Mouse (Mus musculus): ENCODE data around the gene Fam83g. TPM values are rescaled to one million over a fixed set of nuclear protein-coding genes. Genes with fewer than 3 reads are reported as not detected.

The Fam83g gene
- polyA plus RNA-seq, 2 experiments from 2014 or later: 0.08 to 0.41 TPM

DNA sequence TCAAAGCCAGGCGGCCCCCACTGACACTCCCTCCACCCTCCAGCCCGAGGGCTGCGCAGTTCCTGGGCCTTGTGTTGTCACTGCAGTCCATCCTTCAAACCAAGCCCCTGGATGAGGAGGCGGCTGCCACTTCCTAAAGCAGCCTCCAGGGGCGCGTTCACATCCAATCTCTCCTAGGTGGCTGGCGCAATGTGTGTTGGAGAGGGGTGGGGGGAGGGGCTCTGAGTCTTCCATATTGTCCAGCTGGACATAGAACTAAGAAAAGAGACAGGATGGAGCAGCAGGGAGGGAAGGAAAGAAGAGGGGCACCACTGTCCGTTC lies 9.1 kb upstream of the Fam83g start:
- ATAC-seq: no peak

GRCm38 (mm10) chr11:61675332-61675731 lies 8.6 kb upstream of the Fam83g start:
- ATAC-seq: no peak

DNA sequence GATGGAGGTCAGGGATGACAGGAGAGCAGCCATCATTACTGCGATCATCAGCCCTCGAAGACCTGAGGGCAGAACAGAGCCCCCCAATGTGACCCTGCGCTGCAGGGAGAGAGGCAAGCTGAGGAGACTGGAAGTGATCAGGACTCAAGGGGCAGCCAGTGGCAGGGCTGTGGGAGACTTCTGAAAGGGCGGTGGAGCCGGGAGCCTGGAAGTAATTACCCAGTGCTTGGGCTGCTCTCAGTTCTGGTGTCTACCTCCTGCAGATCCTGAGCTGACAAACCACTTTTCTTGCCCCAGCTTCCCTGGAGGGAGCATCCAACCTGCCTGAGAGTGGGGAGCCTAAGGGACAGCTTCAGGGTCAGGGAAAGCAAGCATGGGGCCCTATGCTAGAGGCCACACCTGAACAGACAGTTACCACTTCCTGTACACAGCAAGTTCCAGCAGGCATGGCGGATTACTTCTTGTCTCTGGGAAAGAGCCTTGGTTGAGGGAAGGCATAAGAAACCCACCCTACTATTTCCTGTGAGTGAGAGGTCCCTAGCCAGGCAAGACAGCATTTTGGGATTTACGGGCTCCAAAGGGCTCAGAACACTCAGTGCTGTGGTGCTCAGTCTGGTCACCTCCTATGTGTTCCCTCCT lies 7.6 kb upstream of the Fam83g start:
- peak; percentile 29 for ATAC-seq

DNA sequence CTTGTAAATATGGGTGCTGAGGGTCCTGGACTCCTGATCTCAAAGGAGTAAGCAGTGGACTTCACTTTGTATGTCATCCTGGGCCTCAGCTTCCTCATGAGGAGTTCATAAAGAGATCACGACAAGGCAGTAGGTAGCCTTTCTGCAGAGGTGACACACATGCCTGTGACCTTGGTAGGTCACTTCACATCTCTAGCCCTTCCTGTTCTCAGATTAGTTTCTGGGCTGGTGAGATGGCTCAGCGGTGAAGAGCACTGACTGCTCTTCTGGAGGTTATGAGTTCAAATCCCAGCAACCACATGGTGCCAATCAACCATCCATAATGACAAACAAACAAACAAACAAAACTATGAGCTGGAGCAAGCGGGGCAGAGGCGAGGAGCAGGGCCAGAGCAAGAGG lies 6.2 kb upstream of the Fam83g start:
- ATAC-seq: no peak

GRCm38 (mm10) chr11:61679091-61679866 lies 4.6 kb upstream of the Fam83g start:
- no peak for ATAC-seq

DNA sequence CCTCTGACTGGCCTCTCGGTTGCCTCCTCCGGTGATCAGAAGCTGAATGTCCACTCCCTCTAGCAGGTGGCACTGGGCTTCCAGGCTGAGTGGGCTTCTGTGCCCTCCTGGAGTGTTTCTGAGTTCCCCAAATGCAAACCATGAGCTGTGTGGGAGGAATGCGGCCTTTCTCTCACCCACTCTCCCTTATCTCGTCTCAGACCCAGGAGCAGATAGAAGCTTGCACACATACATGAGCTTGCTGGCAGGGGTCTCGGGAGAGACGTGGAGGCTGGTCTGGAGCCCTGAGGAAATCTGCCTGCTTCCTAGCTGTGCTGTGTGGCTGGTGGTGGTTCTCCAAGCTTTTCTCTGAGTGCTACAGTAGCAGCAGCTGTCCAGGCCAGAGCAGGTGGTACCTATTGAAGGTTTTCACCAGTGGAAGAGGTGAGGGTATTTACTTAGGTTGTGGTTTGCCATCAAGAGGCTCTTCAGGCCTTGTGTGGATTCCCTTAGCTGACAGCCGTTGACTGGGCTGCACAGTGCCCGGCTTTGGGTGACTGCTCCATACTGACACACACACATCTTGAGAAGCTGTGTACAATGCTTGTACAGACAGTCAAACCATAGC lies 1.3 kb downstream of the Fam83g start:
- ATAC-seq: no peak

- no peak for ATAC-seq
Measured at GRCm38 (mm10) chr11:61686141-61686540, 2.2 kb downstream of the Fam83g start.

DNA sequence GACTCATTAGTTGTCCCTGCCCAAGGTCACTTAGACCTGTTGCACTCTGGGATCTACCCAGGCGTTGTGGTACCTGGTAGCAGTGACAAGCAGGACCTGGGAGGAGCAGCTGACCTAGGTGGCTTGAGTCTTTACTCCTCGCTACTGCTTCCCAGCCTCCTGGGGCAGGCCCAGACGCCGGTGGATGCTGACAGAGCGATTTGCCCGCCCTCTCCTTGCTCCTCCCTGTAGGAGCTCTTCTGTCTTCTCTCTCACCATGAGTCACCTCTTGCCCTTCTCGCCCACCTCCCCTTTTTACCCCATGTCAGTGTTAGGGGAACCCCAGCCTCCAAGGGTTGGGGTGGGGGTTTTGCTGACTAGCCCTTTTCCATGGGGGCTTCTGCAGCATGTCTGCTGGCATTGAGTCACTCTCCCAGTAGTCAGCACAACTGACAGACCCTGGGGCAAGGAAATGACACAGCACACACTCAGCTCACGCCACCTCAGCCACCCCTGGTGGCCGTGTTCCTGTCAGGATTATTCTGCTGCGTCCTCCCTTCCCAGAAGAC lies 3.1 kb downstream of the Fam83g start:
- ATAC-seq: no peak

DNA sequence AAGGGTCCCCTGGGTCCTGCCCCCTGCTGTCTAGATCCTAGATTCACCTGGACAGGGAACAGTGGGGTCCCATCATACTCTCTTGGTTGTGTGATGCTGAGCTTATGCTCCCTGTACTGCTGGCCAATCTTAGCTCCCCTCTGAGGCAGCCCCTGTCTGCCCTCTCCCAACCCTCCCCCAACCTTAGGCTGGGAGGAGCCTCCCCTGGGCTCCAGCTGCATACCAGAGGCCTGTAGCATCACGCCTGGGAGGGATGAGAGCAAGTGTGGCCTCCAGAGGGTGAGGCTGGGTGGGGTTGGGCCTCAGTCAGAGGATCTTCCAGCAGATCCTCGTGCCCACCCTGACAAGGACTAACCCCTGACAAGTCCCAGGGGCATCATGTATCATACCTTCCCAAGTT lies 3.7 kb downstream of the Fam83g start:
- no peak for ATAC-seq

DNA sequence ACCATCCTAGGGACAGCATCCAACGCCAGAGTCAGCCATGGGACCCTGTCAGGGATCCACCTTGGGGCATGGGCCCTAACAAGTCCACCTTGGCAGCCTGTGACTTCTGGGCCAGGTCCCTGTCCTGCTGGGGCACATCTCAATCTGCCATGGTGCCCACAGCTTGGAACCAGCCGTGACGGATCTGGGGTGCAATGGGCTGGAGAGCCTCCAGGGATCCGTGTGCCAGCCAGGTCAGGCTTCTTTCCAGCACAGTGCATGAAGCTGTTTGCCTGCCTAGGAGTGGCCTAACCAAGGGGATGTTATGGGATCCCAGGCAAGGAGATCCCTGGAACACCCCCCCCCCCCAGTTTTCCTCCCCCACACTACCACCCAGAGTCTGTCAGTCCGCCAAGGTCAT lies 9.1 kb downstream of the Fam83g start:
- ATAC-seq: no peak

DNA sequence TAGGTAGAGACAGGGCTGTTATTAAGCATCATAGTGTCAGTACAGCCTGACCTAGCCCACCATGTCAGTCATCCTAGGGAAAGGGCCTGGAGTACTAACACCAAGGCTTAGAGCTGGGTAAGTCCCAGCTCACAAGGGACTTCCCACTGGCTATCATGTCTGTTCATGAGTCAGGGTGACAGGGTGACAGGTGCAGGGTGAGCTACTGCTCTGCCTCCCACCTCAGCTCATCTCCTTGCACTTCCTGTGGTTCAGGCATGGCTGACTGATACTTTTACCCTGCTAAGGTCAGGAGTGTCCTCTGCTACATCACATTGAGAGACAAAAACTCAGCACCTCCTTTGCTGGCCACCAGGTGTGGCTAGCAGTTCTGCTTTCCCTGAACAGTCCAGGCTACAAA lies 15.0 kb downstream of the Fam83g start:
- peak; percentile 90 for ATAC-seq

DNA sequence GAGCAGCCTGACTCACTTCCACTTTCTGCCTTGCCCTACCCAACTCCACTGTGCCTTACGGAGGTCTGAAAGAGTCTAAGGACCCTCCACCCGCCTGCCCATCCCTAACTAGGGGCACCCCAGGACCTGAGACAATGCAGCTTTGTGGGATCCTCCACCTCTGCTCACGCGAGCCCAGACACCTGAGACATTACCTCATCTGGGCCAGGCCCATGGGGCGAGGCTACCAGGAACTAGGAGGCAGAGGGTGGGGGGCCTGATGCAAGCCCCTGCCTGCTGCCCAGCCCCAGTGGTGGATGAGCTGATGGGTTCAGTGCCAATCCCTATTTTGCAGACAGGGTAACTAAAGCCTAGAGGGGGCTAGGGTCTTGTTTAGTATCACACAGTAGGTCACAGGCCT lies 15.6 kb downstream of the Fam83g start:
- no peak for ATAC-seq

DNA sequence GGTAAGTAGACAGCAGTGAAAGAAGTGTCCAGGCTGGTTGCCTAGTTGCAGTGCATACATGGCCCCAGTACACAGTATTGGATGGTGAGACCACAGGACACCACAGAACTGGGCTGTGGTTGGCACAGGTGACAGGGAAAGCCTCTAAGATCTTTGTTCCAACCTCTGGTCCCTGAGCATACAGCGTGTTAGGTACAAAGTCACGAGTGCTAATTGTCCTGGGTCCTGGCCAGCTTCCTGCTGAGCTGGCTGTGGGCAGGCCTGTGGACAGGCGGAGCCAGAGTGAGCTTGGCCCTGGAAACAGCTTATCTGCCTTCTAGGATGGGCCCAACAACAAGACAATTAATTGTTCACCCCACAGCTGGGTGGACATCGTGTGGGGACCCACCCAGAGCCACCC lies 16.0 kb downstream of the Fam83g start:
- no peak for ATAC-seq

DNA sequence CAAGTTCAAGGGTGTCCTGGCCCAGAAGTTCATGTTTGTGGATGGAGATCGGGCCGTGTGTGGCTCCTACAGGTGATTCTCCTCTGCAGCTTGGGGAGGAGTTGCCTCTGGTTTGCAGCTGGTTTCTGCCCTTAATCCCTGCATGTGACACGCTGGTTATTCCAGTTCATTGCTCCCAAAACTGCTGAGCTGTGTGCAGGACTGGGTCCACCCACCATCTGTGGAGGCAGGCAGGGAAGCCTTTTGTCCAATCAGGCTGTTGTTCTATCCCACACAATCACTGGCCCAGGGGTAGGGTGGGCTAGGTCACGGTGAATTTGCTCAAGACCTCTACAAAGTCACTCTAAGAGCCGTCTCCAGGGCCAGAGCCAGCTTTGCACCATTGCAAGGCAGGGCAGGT lies 17.8 kb downstream of the Fam83g start:
- ATAC-seq: no peak

DNA sequence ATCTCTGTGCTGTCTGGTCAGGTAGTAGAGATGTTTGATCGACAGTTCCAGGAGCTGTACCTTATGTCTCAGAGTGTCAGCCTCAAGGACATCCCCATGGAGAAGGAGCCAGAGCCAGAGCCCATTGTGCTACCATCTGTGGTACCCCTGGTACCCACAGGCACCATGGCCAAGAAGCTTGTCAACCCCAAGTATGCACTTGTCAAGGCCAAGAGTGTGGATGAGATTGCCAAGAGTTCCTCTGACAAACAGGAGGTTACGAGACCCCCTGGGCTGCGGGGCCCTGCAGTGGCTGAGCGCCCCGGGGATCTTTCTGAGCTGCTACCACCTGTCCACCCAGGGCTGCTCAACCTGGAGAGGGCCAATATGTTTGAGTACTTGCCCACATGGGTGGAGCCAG lies 18.6 kb downstream of the Fam83g start:
- ATAC-seq: no peak

DNA sequence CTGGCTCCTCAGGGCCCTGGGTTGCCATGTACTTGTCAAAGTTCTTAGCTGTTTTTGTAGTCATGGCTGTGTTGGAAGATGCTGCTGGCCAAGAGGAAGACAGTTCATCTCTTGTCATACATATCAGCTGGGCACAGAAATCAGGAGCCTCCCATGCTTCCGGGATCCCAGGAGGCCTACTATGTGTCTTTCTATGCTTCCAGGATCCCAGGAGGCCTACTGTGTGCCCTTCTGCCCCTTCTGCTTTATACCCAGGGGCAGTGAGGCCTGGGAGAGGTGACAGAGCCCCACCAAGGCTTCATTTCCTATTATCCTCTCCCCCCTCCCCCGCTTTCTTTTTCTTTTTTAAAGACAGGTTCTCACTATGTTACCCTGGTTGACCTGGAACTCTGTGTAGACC lies 21.7 kb downstream of the Fam83g start:
- ATAC-seq: no peak

DNA sequence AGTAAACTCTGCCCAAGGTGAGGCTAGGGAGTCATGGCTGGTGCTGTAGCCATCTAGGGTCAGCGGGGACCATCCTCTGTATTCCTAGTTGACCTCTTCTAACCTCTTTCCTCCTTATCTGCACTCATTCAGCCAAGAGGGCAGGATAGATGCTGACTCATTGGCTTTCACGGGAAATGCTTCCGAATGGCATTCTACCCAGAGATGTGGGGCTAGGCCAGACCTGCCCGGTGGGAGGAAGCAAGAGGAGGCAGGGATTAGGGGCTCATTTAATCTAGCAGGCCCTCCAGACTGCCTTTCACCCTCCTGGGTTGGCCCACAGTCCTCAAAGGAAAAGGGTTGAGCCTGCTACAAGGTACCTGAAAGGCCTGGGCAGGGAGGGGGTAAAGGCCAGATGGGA lies 22.3 kb downstream of the Fam83g start:
- no peak for ATAC-seq

- ATAC-seq: no peak
Measured at GRCm38 (mm10) chr11:61708928-61709327, 25.0 kb downstream of the Fam83g start.

DNA sequence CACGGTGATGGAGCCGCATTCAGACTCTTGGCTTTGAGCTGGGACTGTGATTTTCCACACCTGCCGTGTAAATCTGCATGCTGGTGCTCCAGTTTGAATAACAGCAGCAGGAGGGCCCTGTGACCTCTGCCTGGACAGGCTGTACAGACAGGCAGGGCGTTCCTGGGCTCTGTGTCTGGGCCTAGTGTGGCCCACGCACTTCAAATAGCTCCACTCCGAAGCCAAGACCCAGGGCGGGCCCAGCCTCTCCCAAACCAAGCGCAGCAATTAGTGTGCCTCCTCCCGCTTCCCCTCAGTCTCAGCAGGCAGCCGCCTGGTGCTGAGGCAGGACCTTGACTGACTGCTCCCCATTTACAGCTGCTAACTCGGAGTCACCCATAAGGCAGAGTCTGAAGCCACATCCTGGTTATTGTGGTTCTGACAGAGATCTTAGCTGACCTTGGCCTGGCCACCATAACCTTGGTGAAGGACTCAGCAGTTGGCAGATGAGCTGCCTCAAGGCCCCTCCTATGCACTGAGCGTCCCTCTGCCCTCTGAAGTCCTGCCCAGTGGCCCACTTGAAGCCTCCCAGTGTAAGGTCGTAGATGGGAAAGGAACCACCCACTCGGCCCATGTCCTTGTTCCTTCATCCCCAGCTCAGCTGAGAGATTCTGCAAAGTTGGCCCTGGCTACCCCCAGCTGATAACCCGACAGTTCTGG lies 29.4 kb downstream of the Fam83g start:
- no peak for ATAC-seq

GRCm38 (mm10) chr11:61714346-61715117 lies 30.6 kb downstream of the Fam83g start:
- ATAC-seq: peak; percentile 90

DNA sequence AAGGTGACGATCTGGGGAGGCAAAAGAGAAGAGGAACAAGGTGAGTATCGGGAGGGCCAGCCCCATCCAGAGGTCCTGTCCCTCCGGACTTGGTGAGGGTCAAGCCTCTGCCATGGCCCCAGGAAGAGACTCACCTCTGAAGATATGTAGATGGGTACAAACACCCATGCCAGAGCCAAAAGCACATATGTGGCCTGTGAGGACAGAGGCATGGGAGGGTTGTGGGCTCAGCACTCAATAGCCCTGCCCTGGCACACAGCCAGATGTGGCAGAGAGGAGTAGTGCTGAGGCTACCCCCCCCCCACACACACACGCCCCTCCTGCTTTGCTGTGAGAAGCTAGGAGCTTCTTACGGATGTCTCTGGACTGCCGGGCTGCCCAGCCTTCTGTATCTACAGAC lies 31.2 kb downstream of the Fam83g start:
- ATAC-seq: no peak

DNA sequence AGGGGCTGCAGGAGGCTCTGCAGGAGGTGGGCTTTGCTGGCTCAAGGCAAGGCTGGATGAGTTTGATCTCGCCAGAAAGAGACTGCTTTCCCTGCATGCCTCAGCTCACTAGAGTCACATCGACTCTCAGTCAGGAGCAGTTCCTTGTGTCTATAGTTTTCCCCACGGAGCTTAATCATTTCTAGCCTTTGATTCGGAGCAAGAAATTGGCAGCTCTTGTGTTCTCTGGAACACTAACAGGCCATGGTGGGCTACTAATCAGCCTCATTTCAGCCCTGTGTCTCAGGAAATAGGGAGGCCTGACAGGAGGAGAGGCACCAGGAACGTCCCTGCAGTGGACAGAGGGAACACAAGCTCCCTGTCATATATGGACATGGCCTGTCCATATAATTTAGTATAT lies 34.1 kb downstream of the Fam83g start:
- no peak for ATAC-seq

DNA sequence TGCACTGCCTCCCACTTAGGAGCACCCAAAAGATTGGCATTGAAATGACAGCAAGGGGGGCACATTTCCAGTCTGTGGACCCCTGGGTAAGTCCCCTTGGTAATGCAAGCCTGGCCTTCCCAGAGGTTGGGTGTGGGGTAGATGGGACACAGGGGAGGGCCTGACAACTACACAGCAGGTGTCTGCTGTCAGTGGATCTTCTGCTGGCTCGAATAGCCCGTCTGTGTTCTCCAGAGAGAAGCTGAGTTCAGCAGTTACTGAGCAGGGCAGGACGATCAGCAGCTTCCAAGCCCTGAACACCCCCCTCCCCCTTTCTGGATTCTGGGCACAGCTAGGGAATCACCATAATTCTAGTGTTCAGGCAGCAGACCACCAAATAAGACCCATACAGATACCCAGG lies 35.5 kb downstream of the Fam83g start:
- ATAC-seq: no peak

Data from CD4-positive, CD25-positive, alpha-beta regulatory T cell, adult 4 months (primary cell).